8 mouse cellular contexts compared by ENCODE assay signal in the genomic region with DNA sequence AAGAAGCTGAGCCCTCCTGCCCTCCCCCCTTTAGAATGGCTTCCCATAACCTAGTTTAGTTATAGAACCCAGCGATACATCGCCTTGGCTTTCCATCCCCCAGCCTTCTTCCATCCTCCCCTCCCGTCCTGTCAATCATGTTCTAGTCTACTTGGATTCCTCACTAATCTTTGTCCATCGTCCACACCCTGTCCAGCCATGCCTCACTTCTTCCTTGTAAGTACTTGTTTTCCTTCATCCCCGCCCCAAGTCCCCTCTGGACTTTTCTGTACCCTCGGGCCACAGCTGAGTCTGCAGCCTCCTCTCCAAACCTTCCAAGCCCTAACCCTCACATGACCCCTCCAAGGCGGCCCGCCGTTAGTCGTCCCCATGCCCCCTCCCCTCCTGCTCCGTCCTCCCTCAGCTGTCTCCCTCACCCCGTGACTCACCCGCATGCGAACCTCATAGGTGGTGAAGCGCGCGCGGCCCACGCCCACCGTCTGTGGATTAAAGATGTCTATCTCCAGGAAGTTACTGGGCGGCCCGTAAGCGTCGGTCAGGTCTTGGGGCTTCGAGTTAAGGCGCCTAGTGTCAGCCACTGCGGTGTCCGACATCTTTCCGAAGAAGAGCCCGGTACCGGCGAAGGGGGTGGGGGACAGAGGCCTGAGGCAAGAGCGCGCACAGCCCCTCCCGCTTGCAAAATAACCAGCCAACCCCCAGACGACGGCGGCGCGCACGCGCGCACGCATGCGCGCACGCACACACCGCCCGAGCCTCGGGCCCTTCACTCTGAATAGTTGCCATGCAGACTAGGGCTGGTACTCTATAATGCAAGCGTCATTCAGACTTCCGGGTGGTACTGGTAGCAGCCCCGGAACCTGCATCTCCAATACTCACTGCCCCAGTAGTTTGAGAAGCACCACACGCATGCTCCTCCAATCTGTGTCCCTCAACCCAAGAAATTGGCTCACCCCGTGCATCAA. TPM values are rescaled to one million over a fixed set of nuclear protein-coding genes. Genes with fewer than 3 reads are reported as not detected.
DNase-seq lines count a peak whose midpoint lies in the region; ATAC-seq and TF ChIP-seq lines count a peak whose summit lies in the region.

A gene (minus strand): TSS at position 730 of the 962 bp plus-strand sequence.

- no peak for TF ChIP-seq CTCF in bone marrow, adult 2 months (IDR thresholded peaks at IDR 0.05; ENCODE audit: control insufficient read depth, insufficient read depth, low read length)
- TF ChIP-seq CTCF in midbrain, postnatal 0 days (IDR thresholded peaks at IDR 0.05) = no peak

- 0 out of 2 replicates have a peak, but pooled peaks cover 2% of the 10 kb centered on the region for H3K27me3 ChIP-seq in embryonic facial prominence, embryonic 15.5 days
- no peaks in the 10 kb centered on the region for H3K27me3 ChIP-seq in limb, embryonic 14.5 days (ENCODE audit: control insufficient read depth, insufficient read depth, low read length)
- peaks cover 3% of the 10 kb centered on the region; the same call in 1 of the 2 replicates for H3K27me3 ChIP-seq in midbrain, postnatal 0 days (ENCODE audit: insufficient read depth, low read length)

- peak within 1 kb of the TSS; percentile 71 for H3K27ac ChIP-seq in bone marrow, adult 2 months (ENCODE audit: control insufficient read depth, insufficient read depth, low read depth, low read length, poor library complexity)
- peak within 1 kb of the TSS; percentile 75 for H3K27ac ChIP-seq in embryonic facial prominence, embryonic 15.5 days (replicated peaks)
- H3K27ac ChIP-seq in limb, embryonic 14.5 days (replicated peaks; ENCODE audit: low read depth, low read length) = no peak within 1 kb of the TSS
- peak within 1 kb of the TSS; percentile 65 for H3K27ac ChIP-seq in midbrain, postnatal 0 days (ENCODE audit: low read depth, low read length)

- peak within 1 kb of the TSS; percentile 79 for H3K4me3 ChIP-seq in bone marrow, adult 2 months (replicated peaks; ENCODE audit: control insufficient read depth, low read depth, low read length)
- peak within 1 kb of the TSS; percentile 55 for H3K4me3 ChIP-seq in embryonic facial prominence, embryonic 15.5 days (replicated peaks)
- H3K4me3 ChIP-seq in limb, embryonic 14.5 days (replicated peaks; ENCODE audit: low read length) = peak within 1 kb of the TSS; percentile 48
- H3K4me3 ChIP-seq in midbrain, postnatal 0 days (ENCODE audit: low read depth, low read length) = peak within 1 kb of the TSS; percentile 50

- H3K4me2 ChIP-seq in embryonic facial prominence, embryonic 15.5 days (replicated peaks) = peak within 1 kb of the TSS; percentile 47
- H3K4me2 ChIP-seq in limb, embryonic 14.5 days (replicated peaks; ENCODE audit: low read depth, low read length, severe bottlenecking) = peak within 1 kb of the TSS; percentile 47
- H3K4me2 ChIP-seq in midbrain, postnatal 0 days (ENCODE audit: low read depth, low read length, poor library complexity, severe bottlenecking) = peak within 1 kb of the TSS; percentile 49

- peak; percentile 90 for DNase-seq in 416B (ENCODE audit: low read depth)
- peak; percentile 89 for DNase-seq in heart, adult 8-10 months (ENCODE audit: low spot score)
- peak; percentile 94 for DNase-seq in kidney, adult 9 months
- peak; percentile 92 for DNase-seq in limb, embryonic 14.5 days (ENCODE audit: low spot score)
- DNase-seq in midbrain, postnatal 0 days (ENCODE audit: low spot score) = peak; percentile 95
- peak; percentile 55 to 67 for DNase-seq in spleen, postnatal 14 days (ENCODE audit: low spot score in 2 of 2)

- peak; percentile 96 for ATAC-seq in embryonic facial prominence, embryonic 15.5 days (ENCODE audit: insufficient number of reproducible peaks, low FRiP score, low TSS enrichment, low read depth)
- peak; percentile 96 for ATAC-seq in limb, embryonic 14.5 days (ENCODE audit: low FRiP score, low read depth)
- peak; percentile 97 for ATAC-seq in midbrain, postnatal 0 days (ENCODE audit: low FRiP score)

- no peaks in the 10 kb centered on the region for H3K4me1 ChIP-seq in bone marrow, adult 2 months (ENCODE audit: control insufficient read depth, insufficient read depth, low read length)
- no peaks in the 10 kb centered on the region for H3K4me1 ChIP-seq in embryonic facial prominence, embryonic 15.5 days
- no peaks in the 10 kb centered on the region for H3K4me1 ChIP-seq in limb, embryonic 14.5 days (ENCODE audit: control insufficient read depth, insufficient read depth, low read length)
- no peaks in the 10 kb centered on the region for H3K4me1 ChIP-seq in midbrain, postnatal 0 days (ENCODE audit: insufficient read depth, low read length)

- H3K9ac ChIP-seq in embryonic facial prominence, embryonic 15.5 days = peak within 1 kb of the TSS; percentile 40
- peak within 1 kb of the TSS; percentile 56 for H3K9ac ChIP-seq in limb, embryonic 14.5 days (ENCODE audit: low read depth, low read length, severe bottlenecking)
- H3K9ac ChIP-seq in midbrain, postnatal 0 days (replicated peaks; ENCODE audit: low read length, poor library complexity, severe bottlenecking) = peak within 1 kb of the TSS; percentile 61

- no peaks in the 10 kb centered on the region for H3K36me3 ChIP-seq in embryonic facial prominence, embryonic 15.5 days
- 0 out of 2 replicates have a peak, but pooled peaks cover 4% of the 10 kb centered on the region for H3K36me3 ChIP-seq in limb, embryonic 14.5 days (ENCODE audit: control insufficient read depth, insufficient read depth, low read length)
- H3K36me3 ChIP-seq in midbrain, postnatal 0 days (ENCODE audit: insufficient read depth, low read length) = no peaks in the 10 kb centered on the region

- no peaks in the 10 kb centered on the region for H3K9me3 ChIP-seq in embryonic facial prominence, embryonic 15.5 days (replicated peaks)
- no peaks in the 10 kb centered on the region for H3K9me3 ChIP-seq in limb, embryonic 14.5 days (ENCODE audit: control insufficient read depth, low read length)
- H3K9me3 ChIP-seq in midbrain, postnatal 0 days (ENCODE audit: low read length) = no peaks in the 10 kb centered on the region

- WGBS in bone marrow, adult 2 months = 13% methylated on average over 55 of the region's 55 CpGs
- WGBS in embryonic facial prominence, embryonic 15.5 days = 15% methylated on average over 55 of the region's 55 CpGs
- 20% methylated on average over 53 of the region's 55 CpGs for WGBS in limb, embryonic 14.5 days
- WGBS in midbrain, postnatal 0 days = 21% methylated on average over 55 of the region's 55 CpGs

- no peak for TF ChIP-seq POLR2A in bone marrow, adult 2 months (IDR thresholded peaks at IDR 0.05; ENCODE audit: borderline replicate concordance, control insufficient read depth, low read depth, low read length)
- TF ChIP-seq POLR2A in limb, embryonic 14.5 days (IDR thresholded peaks at IDR 0.05; ENCODE audit: borderline replicate concordance, extremely low read depth, insufficient read depth, insufficient read length) = no peak

RNA-seq across cellular contexts. Expression of the gene that starts here (rescaled TPM):
- polyA plus RNA-seq in bone marrow, adult 2 months (2011; ENCODE audit: insufficient read depth, insufficient read length, low replicate concordance, missing spikeins) = 15.2 and 23.3 TPM in 2 replicates
- polyA plus RNA-seq in embryonic facial prominence, embryonic 15.5 days (2015; fragmentation: Nextera tagmentation; extraction: Ambion mirVana) = 52.1 and 58.3 TPM in 2 replicates
- 10 to 100 TPM; 35.3 to 41.2 (median 38.4) TPM for total RNA-seq in heart, adult 8-10 months (2022)
- 37.9 and 42.1 TPM in 2 replicates for polyA plus RNA-seq in limb, embryonic 14.5 days (2012; rRNA removed)
- polyA plus RNA-seq in limb, embryonic 14.5 days (2014; fragmentation: Nextera tagmentation; extraction: Ambion mirVana) = 52.8 and 56.2 TPM in 2 replicates
- total RNA-seq in midbrain, postnatal 0 days (2014; rRNA removed) = 39.7 and 47.1 TPM in 2 replicates
- polyA plus RNA-seq in midbrain, postnatal 0 days (2015; fragmentation: Nextera tagmentation; extraction: Ambion mirVana) = 33.4 and 35.7 TPM in 2 replicates
